Mouse (Mus musculus): ENCODE data around the gene Lrp5.

- TF ChIP-seq EP300 (IDR thresholded peaks at IDR 0.05; ENCODE audit: low read depth), result no peak
- peak; percentile 23 for TF ChIP-seq CTCF (IDR thresholded peaks at IDR 0.05; ENCODE audit: low read depth)
Observed at GRCm38 (mm10) chr19:3687676-3688171, 1.4 kb upstream of the Lrp5 start.
